In genomic region chr1:153174801-153175200, GRCm38 (mm10) we compare ENCODE assay signal across 9 mouse cellular contexts. TPM values are rescaled to one million over a fixed set of nuclear protein-coding genes. Genes with fewer than 3 reads are reported as not detected.
DNase-seq lines count a peak whose midpoint lies in the region; ATAC-seq and TF ChIP-seq lines count a peak whose summit lies in the region.
"Had no signal": no experiment of that assay in that cellular context is flagged by ENCODE, and none has a peak within 500 bp of the region (broad histone marks: within the 10 kb centered on the region; RNA-seq: fewer than 3 reads in every experiment).

No protein-coding gene starts in this region.

- 34% methylated on average over 12 of the region's 12 CpGs for WGBS in heart, postnatal 0 days
- WGBS in lung, postnatal 0 days = 51% methylated on average over 12 of the region's 12 CpGs
- 77% methylated on average over 12 of the region's 12 CpGs for WGBS in liver, postnatal 0 days (ENCODE audit: insufficient replicate concordance)
- WGBS in forebrain, embryonic 16.5 days = 74% methylated on average over 12 of the region's 12 CpGs

- peaks cover 20% of the 10 kb centered on the region for H3K4me1 ChIP-seq in heart, postnatal 0 days (ENCODE audit: control insufficient read depth, insufficient read depth)
- H3K4me1 ChIP-seq in lung, postnatal 0 days (ENCODE audit: insufficient read depth, low read depth, low read length) = peaks cover 13% of the 10 kb centered on the region
- H3K4me1 ChIP-seq in liver, postnatal 0 days (ENCODE audit: insufficient read depth) = peaks cover 3% of the 10 kb centered on the region
- H3K4me1 ChIP-seq in forebrain, embryonic 16.5 days (replicated peaks; ENCODE audit: control insufficient read depth, insufficient read depth, low read length) = no peaks in the 10 kb centered on the region

- H3K4me3 ChIP-seq in heart, postnatal 0 days (ENCODE audit: low read depth, low read length) = no peak overlapping the region
- no peak overlapping the region for H3K4me3 ChIP-seq in lung, postnatal 0 days (ENCODE audit: low read depth, low read length)
- H3K4me3 ChIP-seq in liver, postnatal 0 days (ENCODE audit: low read depth, low read length) = no peak overlapping the region
- H3K4me3 ChIP-seq in forebrain, embryonic 16.5 days (replicated peaks; ENCODE audit: low read length) = no peak overlapping the region
- H3K4me3 ChIP-seq: myocyte had no signal

- no peaks in the 10 kb centered on the region for H3K9me3 ChIP-seq in heart, postnatal 0 days (replicated peaks; ENCODE audit: control insufficient read depth, low read length)
- H3K9me3 ChIP-seq in lung, postnatal 0 days (ENCODE audit: low read length) = no peaks in the 10 kb centered on the region
- no peaks in the 10 kb centered on the region for H3K9me3 ChIP-seq in liver, postnatal 0 days (ENCODE audit: low read length)
- no peaks in the 10 kb centered on the region for H3K9me3 ChIP-seq in forebrain, embryonic 16.5 days (ENCODE audit: control insufficient read depth, low read length)

- no peak overlapping the region for H3K9ac ChIP-seq in heart, postnatal 0 days (replicated peaks; ENCODE audit: low read depth, low read length)
- no peak overlapping the region for H3K9ac ChIP-seq in lung, postnatal 0 days (replicated peaks; ENCODE audit: low read depth)
- H3K9ac ChIP-seq in liver, postnatal 0 days (replicated peaks) = no peak overlapping the region
- H3K9ac ChIP-seq in forebrain, embryonic 16.5 days (replicated peaks; ENCODE audit: low read depth, low read length) = no peak overlapping the region

- TF ChIP-seq CTCF in heart, postnatal 0 days (IDR thresholded peaks at IDR 0.05; ENCODE audit: low read depth) = no peak
- TF ChIP-seq CTCF in lung, postnatal 0 days (IDR thresholded peaks at IDR 0.05) = no peak
- no peak for TF ChIP-seq CTCF in liver, postnatal 0 days (IDR thresholded peaks at IDR 0.05; ENCODE audit: low read depth)

- DNase-seq in ovary, adult 18-20 months (ENCODE audit: low spot score) = peak; percentile 47
- no peak for DNase-seq in ovary, postnatal 10 days (ENCODE audit: low spot score)
- DNase-seq in cerebellum, adult 9-10 months = peak; percentile 76
- DNase-seq in heart, postnatal 0 days (ENCODE audit: low spot score) = peak; percentile 86
- peak; percentile 65 for DNase-seq in lung, postnatal 0 days (ENCODE audit: low spot score)
- no peak for DNase-seq in liver, postnatal 0 days
- DNase-seq in thymus, postnatal 4 days = no peak

- peak overlapping the region; percentile 2; the same call in 1 of the 2 replicates for H3K4me2 ChIP-seq in heart, postnatal 0 days (ENCODE audit: low read depth, low read length)
- no peak overlapping the region for H3K4me2 ChIP-seq in lung, postnatal 0 days (replicated peaks; ENCODE audit: low read depth, low read length)
- H3K4me2 ChIP-seq in liver, postnatal 0 days (ENCODE audit: low read depth, low read length) = no peak overlapping the region
- no peak overlapping the region for H3K4me2 ChIP-seq in forebrain, embryonic 16.5 days (ENCODE audit: low read length)

- ATAC-seq in heart, postnatal 0 days (ENCODE audit: insufficient read depth, low read depth) = peak; percentile 86
- peak; percentile 75 for ATAC-seq in lung, postnatal 0 days
- no peak for ATAC-seq in liver, postnatal 0 days
- no peak for ATAC-seq in forebrain, embryonic 16.5 days

- TF ChIP-seq EP300 in heart, postnatal 0 days (IDR thresholded peaks at IDR 0.05; ENCODE audit: low read depth) = no peak
- no peak for TF ChIP-seq EP300 in lung, postnatal 0 days (IDR thresholded peaks at IDR 0.05)
- TF ChIP-seq EP300 in liver, postnatal 0 days (IDR thresholded peaks at IDR 0.05; ENCODE audit: low read depth) = no peak

- H3K27me3 ChIP-seq in heart, postnatal 0 days (ENCODE audit: control insufficient read depth, insufficient read depth, low read length) = no peaks in the 10 kb centered on the region
- no peaks in the 10 kb centered on the region for H3K27me3 ChIP-seq in lung, postnatal 0 days (replicated peaks; ENCODE audit: insufficient read depth, low read length)
- H3K27me3 ChIP-seq in liver, postnatal 0 days (ENCODE audit: insufficient read depth, low read length) = no peaks in the 10 kb centered on the region
- H3K27me3 ChIP-seq in forebrain, embryonic 16.5 days (replicated peaks; ENCODE audit: control insufficient read depth, insufficient read depth, low read length) = no peaks in the 10 kb centered on the region

- peak overlapping the region; percentile 66 for H3K27ac ChIP-seq in heart, postnatal 0 days (ENCODE audit: low read depth)
- no peak overlapping the region for H3K27ac ChIP-seq in lung, postnatal 0 days (ENCODE audit: low read length)
- H3K27ac ChIP-seq in liver, postnatal 0 days (ENCODE audit: low read depth) = no peak overlapping the region
- H3K27ac ChIP-seq in forebrain, embryonic 16.5 days (ENCODE audit: low read length) = no peak overlapping the region

- no peaks in the 10 kb centered on the region for H3K36me3 ChIP-seq in heart, postnatal 0 days (replicated peaks; ENCODE audit: control insufficient read depth, insufficient read depth, low read length)
- no peaks in the 10 kb centered on the region for H3K36me3 ChIP-seq in lung, postnatal 0 days (ENCODE audit: insufficient read depth, low read length)
- H3K36me3 ChIP-seq in liver, postnatal 0 days (replicated peaks; ENCODE audit: insufficient read depth, low read length) = no peaks in the 10 kb centered on the region
- no peaks in the 10 kb centered on the region for H3K36me3 ChIP-seq in forebrain, embryonic 16.5 days (ENCODE audit: control insufficient read depth, insufficient read depth)

RNA-seq across cellular contexts. Expression of gene Lamc2, which starts 11.4 kb away (rescaled TPM):
- total RNA-seq in heart, postnatal 0 days (2014; rRNA removed; ENCODE audit: low replicate concordance) = 10.2 and 13.2 TPM in 2 replicates
- 4.1 and 6.0 TPM in 2 replicates for polyA plus RNA-seq in heart, postnatal 0 days (2015; fragmentation: Nextera tagmentation; extraction: Ambion mirVana)
- 62.9 and 69.0 TPM in 2 replicates for polyA plus RNA-seq in lung, postnatal 0 days (2015; fragmentation: Nextera tagmentation; extraction: Ambion mirVana)
- 0.34 and 0.45 TPM in 2 replicates for polyA plus RNA-seq in liver, postnatal 0 days (2015; fragmentation: Nextera tagmentation; extraction: Ambion mirVana)
- 1.6 and 2.0 TPM in 2 replicates for polyA plus RNA-seq in forebrain, embryonic 16.5 days (2015; fragmentation: Nextera tagmentation; extraction: Ambion mirVana)

Comparison
In these comparisons a context has a peak if more than half of its experiments do, and no peak if none do; other contexts are left out.
1. DNase-seq: peak in ovary, adult 18-20 months (single experiment), cerebellum, adult 9-10 months (single experiment), heart, postnatal 0 days (single experiment) and lung, postnatal 0 days (single experiment); none in ovary, postnatal 10 days (single experiment), liver, postnatal 0 days (single experiment) and thymus, postnatal 4 days (single experiment).
2. ATAC-seq: peak in heart, postnatal 0 days (single experiment) and lung, postnatal 0 days (single experiment); none in liver, postnatal 0 days (single experiment) and forebrain, embryonic 16.5 days (single experiment).